Comparison of ENCODE assay signal across 14 mouse cellular contexts in the genomic region with DNA sequence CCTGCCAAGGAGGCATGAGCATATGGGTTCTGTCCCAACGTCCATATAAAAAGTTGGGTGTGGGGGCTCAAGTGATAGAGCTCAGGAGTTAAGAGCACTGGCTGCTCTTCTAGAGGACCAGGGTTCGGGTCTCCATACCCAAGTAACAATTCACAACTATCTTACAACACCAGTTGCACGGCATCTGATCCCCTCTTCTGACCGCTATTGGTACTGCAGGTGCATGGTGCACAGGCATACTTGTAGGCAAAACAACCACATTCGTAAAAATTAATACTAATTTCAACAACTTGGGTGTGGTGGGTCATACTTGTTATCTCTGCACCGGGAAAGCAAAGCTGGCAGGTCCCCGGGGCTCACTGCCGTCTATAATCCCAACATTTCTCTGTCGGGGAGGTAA.
DNase-seq lines count a peak whose midpoint lies in the region; ATAC-seq and TF ChIP-seq lines count a peak whose summit lies in the region.
"Had no signal": no experiment of that assay in that cellular context is flagged by ENCODE, and none has a peak within 500 bp of the region (broad histone marks: within the 10 kb centered on the region; RNA-seq: fewer than 3 reads in every experiment).

No protein-coding gene starts in this region.

- H3K27me3 ChIP-seq in thymus, adult 2 months (ENCODE audit: control insufficient read depth, insufficient read depth, low read length) = no peaks in the 10 kb centered on the region
- no peaks in the 10 kb centered on the region for H3K27me3 ChIP-seq in splenic B cell, adult 2 months (ENCODE audit: control insufficient read depth, insufficient read depth, low read length, poor library complexity, severe bottlenecking)
- H3K27me3 ChIP-seq in heart, embryonic 12.5 days (replicated peaks) = no peaks in the 10 kb centered on the region
- H3K27me3 ChIP-seq: embryonic facial prominence, embryonic 13.5 days; forebrain, embryonic 12.5 days had no signal

- no peak overlapping the region for H3K27ac ChIP-seq in layer of hippocampus, adult 2 months
- H3K27ac ChIP-seq in thymus, adult 2 months (ENCODE audit: control insufficient read depth, insufficient read depth, low read length) = no peak overlapping the region
- H3K27ac ChIP-seq in heart, embryonic 12.5 days (ENCODE audit: poor library complexity, severe bottlenecking) = no peak overlapping the region
- H3K27ac ChIP-seq: embryonic facial prominence, embryonic 13.5 days; forebrain, embryonic 12.5 days had no signal

- TF ChIP-seq POLR2A in thymus, adult 2 months (IDR thresholded peaks at IDR 0.05; ENCODE audit: control insufficient read depth, extremely low read depth, insufficient read depth, low read length, poor library complexity) = no peak

- DNase-seq in layer of hippocampus, adult 2 months (ENCODE audit: low spot score in 2 of 2) = no peak
- DNase-seq in layer of hippocampus, postnatal 14 days (ENCODE audit: low spot score in 2 of 2) = no peak
- peak; percentile 28 for DNase-seq in thymus, postnatal 0 days (ENCODE audit: low spot score)
- no peak for DNase-seq in thymus, adult 2 months
- peak; percentile 54 for DNase-seq in ES-CJ7 (ENCODE audit: low read depth, low spot score)
- DNase-seq in splenic B cell, adult 2 months (ENCODE audit: low read depth, low spot score) = peak; percentile 49
- DNase-seq in layer of hippocampus, postnatal 10 days (ENCODE audit: low spot score in 2 of 2) = no peak
- DNase-seq: adrenal gland, adult 2 months; cerebellum, adult 9-11 months; gastrocnemius, postnatal 25 days; liver had no signal

- no peaks in the 10 kb centered on the region for H3K36me3 ChIP-seq in thymus, adult 2 months (ENCODE audit: control insufficient read depth, insufficient read depth, low read length)
- no peaks in the 10 kb centered on the region for H3K36me3 ChIP-seq in splenic B cell, adult 2 months (ENCODE audit: control insufficient read depth, insufficient read depth, low read length, poor library complexity, severe bottlenecking)
- no peaks in the 10 kb centered on the region for H3K36me3 ChIP-seq in heart, embryonic 12.5 days
- H3K36me3 ChIP-seq: embryonic facial prominence, embryonic 13.5 days; forebrain, embryonic 12.5 days had no signal

- WGBS in thymus, adult 2 months = 95% methylated on average over 9 of the region's 9 CpGs
- 87% methylated on average over 9 of the region's 9 CpGs for WGBS in heart, embryonic 12.5 days

- no peaks in the 10 kb centered on the region for H3K9me3 ChIP-seq in heart, embryonic 12.5 days (replicated peaks)
- H3K9me3 ChIP-seq: embryonic facial prominence, embryonic 13.5 days; forebrain, embryonic 12.5 days had no signal

- H3K4me3 ChIP-seq in layer of hippocampus, adult 2 months = no peak overlapping the region
- H3K4me3 ChIP-seq in thymus, adult 2 months (ENCODE audit: control insufficient read depth, insufficient read depth, low read length) = no peak overlapping the region
- no peak overlapping the region for H3K4me3 ChIP-seq in heart, embryonic 12.5 days
- H3K4me3 ChIP-seq: embryonic facial prominence, embryonic 13.5 days; forebrain, embryonic 12.5 days had no signal

- H3K4me1 ChIP-seq in thymus, adult 2 months (replicated peaks; ENCODE audit: control insufficient read depth, insufficient read depth, low read length) = no peaks in the 10 kb centered on the region
- H3K4me1 ChIP-seq in heart, embryonic 12.5 days (replicated peaks) = no peaks in the 10 kb centered on the region
- H3K4me1 ChIP-seq: embryonic facial prominence, embryonic 13.5 days; forebrain, embryonic 12.5 days had no signal

- H3K9ac ChIP-seq in heart, embryonic 12.5 days = no peak overlapping the region
- H3K9ac ChIP-seq: embryonic facial prominence, embryonic 13.5 days; forebrain, embryonic 12.5 days had no signal

- TF ChIP-seq CTCF in layer of hippocampus, adult 2 months (conservative IDR thresholded peaks at IDR 0.05) = peak; percentile 63
- TF ChIP-seq CTCF in thymus, adult 2 months (IDR thresholded peaks at IDR 0.05; ENCODE audit: borderline replicate concordance, control insufficient read depth, extremely low read depth, insufficient read depth, low read length, poor library complexity) = no peak

- no peak overlapping the region for H3K4me2 ChIP-seq in heart, embryonic 12.5 days
- H3K4me2 ChIP-seq: embryonic facial prominence, embryonic 13.5 days; forebrain, embryonic 12.5 days had no signal

- no peak for ATAC-seq in heart, embryonic 12.5 days (ENCODE audit: insufficient number of reproducible peaks, low FRiP score)

Comparison
In these comparisons a context has a peak if more than half of its experiments do, and no peak if none do; other contexts are left out.
1. DNase-seq: peak in thymus, postnatal 0 days (single experiment), ES-CJ7 (single experiment) and splenic B cell, adult 2 months (single experiment); none in layer of hippocampus, adult 2 months (0 of 2), layer of hippocampus, postnatal 14 days (0 of 2), thymus, adult 2 months (single experiment) and layer of hippocampus, postnatal 10 days (0 of 2).